Mouse (Mus musculus): Measurements from ENCODE around the gene Togaram2. TPM values are rescaled to one million over a fixed set of nuclear protein-coding genes. Genes with fewer than 3 reads are reported as not detected.

Gene Togaram2
- polyA plus RNA-seq, 1 experiment from 2014 or later = 1.9 TPM

- WGBS (ENCODE audit: insufficient replicate concordance) = 42% methylated on average over 3 of the region's 3 CpGs
- H3K27me3 ChIP-seq (ENCODE audit: control insufficient read depth, insufficient read depth, low read length) = no peaks in the 10 kb centered on the region
- H3K9ac ChIP-seq (ENCODE audit: low read depth, low read length) = no peak overlapping the region
- H3K4me2 ChIP-seq = no peak overlapping the region
- ATAC-seq (replicated peaks; ENCODE audit: insufficient number of reproducible peaks, low FRiP score, low TSS enrichment) = peak; percentile 82
- H3K36me3 ChIP-seq (ENCODE audit: control insufficient read depth, insufficient read depth, low read length) = no peaks in the 10 kb centered on the region
- peak overlapping the region; percentile 95 for H3K27ac ChIP-seq (ENCODE audit: low read depth, low read length)
- no peaks in the 10 kb centered on the region for H3K9me3 ChIP-seq (replicated peaks; ENCODE audit: control insufficient read depth, low read length)
- H3K4me3 ChIP-seq (ENCODE audit: low read depth, low read length) = no peak overlapping the region
- peaks cover 16% of the 10 kb centered on the region for H3K4me1 ChIP-seq (ENCODE audit: control insufficient read depth, insufficient read depth, low read length)
Observed at GRCm38 (mm10) chr17:71721019-71721418, 48.0 kb downstream of the Togaram2 start.

- WGBS (ENCODE audit: insufficient replicate concordance) = 60% methylated on average over 2 of the region's 2 CpGs
- ATAC-seq (replicated peaks; ENCODE audit: insufficient number of reproducible peaks, low FRiP score, low TSS enrichment) = no peak
- no peak overlapping the region for H3K4me2 ChIP-seq
Observed at GRCm38 (mm10) chr17:71730655-71731054, 57.6 kb downstream of the Togaram2 start.

GRCm38 (mm10) chr17:71736442-71736841 is 63.4 kb downstream of the Togaram2 start:
- Histone ChIP-seq H3K4me1 (ENCODE audit: control insufficient read depth, insufficient read depth, low read length) (peaks cover 11% of the 10 kb centered on the region), H3K9me3 (replicated peaks; ENCODE audit: control insufficient read depth, low read length) (no peaks in the 10 kb centered on the region), H3K27me3 (ENCODE audit: control insufficient read depth, insufficient read depth, low read length) (no peaks in the 10 kb centered on the region), H3K36me3 (ENCODE audit: control insufficient read depth, insufficient read depth, low read length) (no peaks in the 10 kb centered on the region), H3K27ac (ENCODE audit: low read depth, low read length) (no peak overlapping the region), H3K4me3 (ENCODE audit: low read depth, low read length) (no peak overlapping the region), H3K9ac (ENCODE audit: low read depth, low read length) (no peak overlapping the region), H3K4me2 (no peak overlapping the region)
- WGBS (ENCODE audit: insufficient replicate concordance) = 63% methylated on average over 3 of the region's 3 CpGs
- no peak for ATAC-seq (replicated peaks; ENCODE audit: insufficient number of reproducible peaks, low FRiP score, low TSS enrichment)

More at GRCm38 (mm10) chr17:71730655-71731054, 57.6 kb downstream of the Togaram2 start:
- Histone ChIP-seq H3K27me3 (ENCODE audit: control insufficient read depth, insufficient read depth, low read length) (no peaks in the 10 kb centered on the region), H3K27ac (ENCODE audit: low read depth, low read length) (no peak overlapping the region), H3K4me3 (ENCODE audit: low read depth, low read length) (no peak overlapping the region), H3K36me3 (ENCODE audit: control insufficient read depth, insufficient read depth, low read length) (no peaks in the 10 kb centered on the region), H3K9me3 (replicated peaks; ENCODE audit: control insufficient read depth, low read length) (no peaks in the 10 kb centered on the region), H3K9ac (ENCODE audit: low read depth, low read length) (no peak overlapping the region), H3K4me1 (ENCODE audit: control insufficient read depth, insufficient read depth, low read length) (peaks cover 3% of the 10 kb centered on the region)

DNA sequence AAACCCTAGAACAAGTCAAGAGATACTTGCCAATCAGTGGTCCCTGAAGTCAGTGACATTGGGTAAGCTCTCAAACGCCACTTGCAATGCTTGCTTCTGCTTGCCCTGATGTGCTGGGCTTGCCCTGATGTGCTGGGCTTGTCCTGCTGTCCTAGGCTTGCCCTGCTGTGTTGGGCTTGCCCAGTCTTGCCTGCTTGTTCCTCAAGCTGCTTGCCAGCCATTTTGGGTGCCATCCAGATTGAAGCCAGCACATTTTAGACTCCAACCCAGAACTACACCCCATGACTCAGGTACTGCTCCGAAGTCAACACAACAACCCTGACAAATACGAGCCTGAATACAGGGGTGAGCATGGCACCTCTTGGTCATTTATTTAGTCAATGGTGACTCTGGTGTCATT is 69.1 kb downstream of the Togaram2 start:
- 88% methylated on average over 3 of the region's 3 CpGs for WGBS (ENCODE audit: insufficient replicate concordance)
- ATAC-seq (replicated peaks; ENCODE audit: insufficient number of reproducible peaks, low FRiP score, low TSS enrichment) = no peak
- H3K4me2 ChIP-seq = no peak overlapping the region

GRCm38 (mm10) chr17:71742935-71743334 is 69.9 kb downstream of the Togaram2 start:
- ATAC-seq (replicated peaks; ENCODE audit: insufficient number of reproducible peaks, low FRiP score, low TSS enrichment) = no peak
- H3K36me3 ChIP-seq (ENCODE audit: control insufficient read depth, insufficient read depth, low read length) = no peaks in the 10 kb centered on the region

More for the DNA sequence above, 69.1 kb downstream of the Togaram2 start:
- H3K36me3 ChIP-seq (ENCODE audit: control insufficient read depth, insufficient read depth, low read length) = no peaks in the 10 kb centered on the region
- H3K27me3 ChIP-seq (ENCODE audit: control insufficient read depth, insufficient read depth, low read length) = no peaks in the 10 kb centered on the region
- no peaks in the 10 kb centered on the region; the same call in 1 of the 2 replicates for H3K4me1 ChIP-seq (ENCODE audit: control insufficient read depth, insufficient read depth, low read length)
- H3K9me3 ChIP-seq (replicated peaks; ENCODE audit: control insufficient read depth, low read length) = no peaks in the 10 kb centered on the region
- H3K27ac ChIP-seq (ENCODE audit: low read depth, low read length) = no peak overlapping the region
- H3K9ac ChIP-seq (ENCODE audit: low read depth, low read length) = no peak overlapping the region
- no peak overlapping the region for H3K4me3 ChIP-seq (ENCODE audit: low read depth, low read length)

DNA sequence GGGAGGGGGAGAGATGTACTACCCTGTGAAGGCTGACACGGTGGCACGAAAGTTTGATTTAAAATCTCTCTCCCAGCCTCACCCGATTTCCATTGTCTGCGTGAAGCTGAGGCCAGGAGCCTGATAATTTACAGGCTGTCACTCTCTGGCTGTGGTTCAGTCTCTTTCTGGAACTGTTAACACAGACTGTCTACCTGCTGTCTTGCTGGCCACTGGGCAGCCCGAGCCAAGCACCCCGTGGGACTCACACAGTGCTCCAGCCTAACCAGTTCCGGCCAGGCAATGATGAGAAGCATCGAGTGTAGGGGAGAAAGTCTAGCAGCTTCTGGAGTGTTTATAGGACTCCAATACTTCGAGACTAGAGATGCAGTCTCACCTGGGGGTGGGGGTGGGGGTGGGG is 73.1 kb downstream of the Togaram2 start:
- Histone ChIP-seq H3K4me3 (ENCODE audit: low read depth, low read length) (no peak overlapping the region), H3K4me2 (no peak overlapping the region), H3K4me1 (ENCODE audit: control insufficient read depth, insufficient read depth, low read length) (no peaks in the 10 kb centered on the region; the same call in 1 of the 2 replicates), H3K9ac (ENCODE audit: low read depth, low read length) (no peak overlapping the region), H3K36me3 (ENCODE audit: control insufficient read depth, insufficient read depth, low read length) (no peaks in the 10 kb centered on the region), H3K9me3 (replicated peaks; ENCODE audit: control insufficient read depth, low read length) (no peaks in the 10 kb centered on the region), H3K27me3 (ENCODE audit: control insufficient read depth, insufficient read depth, low read length) (no peaks in the 10 kb centered on the region), H3K27ac (ENCODE audit: low read depth, low read length) (no peak overlapping the region)
- no peak for ATAC-seq (replicated peaks; ENCODE audit: insufficient number of reproducible peaks, low FRiP score, low TSS enrichment)
- WGBS (ENCODE audit: insufficient replicate concordance) = 85% methylated on average over 9 of the region's 9 CpGs

More at GRCm38 (mm10) chr17:71742935-71743334, 69.9 kb downstream of the Togaram2 start:
- Histone ChIP-seq H3K27me3 (ENCODE audit: control insufficient read depth, insufficient read depth, low read length) (no peaks in the 10 kb centered on the region), H3K4me2 (no peak overlapping the region), H3K4me1 (ENCODE audit: control insufficient read depth, insufficient read depth, low read length) (no peaks in the 10 kb centered on the region; the same call in 1 of the 2 replicates), H3K9ac (ENCODE audit: low read depth, low read length) (no peak overlapping the region), H3K27ac (ENCODE audit: low read depth, low read length) (no peak overlapping the region), H3K9me3 (replicated peaks; ENCODE audit: control insufficient read depth, low read length) (no peaks in the 10 kb centered on the region), H3K4me3 (ENCODE audit: low read depth, low read length) (no peak overlapping the region)
- 41% methylated on average over 5 of the region's 5 CpGs for WGBS (ENCODE audit: insufficient replicate concordance)

GRCm38 (mm10) chr17:71747561-71747960 is 74.5 kb downstream of the Togaram2 start:
- Histone ChIP-seq H3K36me3 (ENCODE audit: control insufficient read depth, insufficient read depth, low read length) (no peaks in the 10 kb centered on the region), H3K4me2 (no peak overlapping the region), H3K27ac (ENCODE audit: low read depth, low read length) (no peak overlapping the region), H3K9me3 (replicated peaks; ENCODE audit: control insufficient read depth, low read length) (no peaks in the 10 kb centered on the region), H3K27me3 (ENCODE audit: control insufficient read depth, insufficient read depth, low read length) (no peaks in the 10 kb centered on the region), H3K9ac (ENCODE audit: low read depth, low read length) (no peak overlapping the region), H3K4me1 (ENCODE audit: control insufficient read depth, insufficient read depth, low read length) (no peaks in the 10 kb centered on the region; the same call in 1 of the 2 replicates), H3K4me3 (ENCODE audit: low read depth, low read length) (no peak overlapping the region)
- WGBS (ENCODE audit: insufficient replicate concordance) = 77% methylated on average over 8 of the region's 8 CpGs
- ATAC-seq (replicated peaks; ENCODE audit: insufficient number of reproducible peaks, low FRiP score, low TSS enrichment) = no peak

- no peak for ATAC-seq (replicated peaks; ENCODE audit: insufficient number of reproducible peaks, low FRiP score, low TSS enrichment)
- WGBS (ENCODE audit: insufficient replicate concordance) = 80% methylated on average over 9 of the region's 9 CpGs
- H3K4me1 ChIP-seq (ENCODE audit: control insufficient read depth, insufficient read depth, low read length) = no peaks in the 10 kb centered on the region
- H3K4me2 ChIP-seq = no peak overlapping the region
- H3K27ac ChIP-seq (ENCODE audit: low read depth, low read length) = no peak overlapping the region
- H3K9ac ChIP-seq (ENCODE audit: low read depth, low read length) = no peak overlapping the region
- no peaks in the 10 kb centered on the region for H3K36me3 ChIP-seq (ENCODE audit: control insufficient read depth, insufficient read depth, low read length)
- H3K4me3 ChIP-seq (ENCODE audit: low read depth, low read length) = no peak overlapping the region
- H3K9me3 ChIP-seq (replicated peaks; ENCODE audit: control insufficient read depth, low read length) = no peaks in the 10 kb centered on the region
- H3K27me3 ChIP-seq (ENCODE audit: control insufficient read depth, insufficient read depth, low read length) = no peaks in the 10 kb centered on the region
Observed at GRCm38 (mm10) chr17:71749616-71750168, 76.6 kb downstream of the Togaram2 start.

DNA sequence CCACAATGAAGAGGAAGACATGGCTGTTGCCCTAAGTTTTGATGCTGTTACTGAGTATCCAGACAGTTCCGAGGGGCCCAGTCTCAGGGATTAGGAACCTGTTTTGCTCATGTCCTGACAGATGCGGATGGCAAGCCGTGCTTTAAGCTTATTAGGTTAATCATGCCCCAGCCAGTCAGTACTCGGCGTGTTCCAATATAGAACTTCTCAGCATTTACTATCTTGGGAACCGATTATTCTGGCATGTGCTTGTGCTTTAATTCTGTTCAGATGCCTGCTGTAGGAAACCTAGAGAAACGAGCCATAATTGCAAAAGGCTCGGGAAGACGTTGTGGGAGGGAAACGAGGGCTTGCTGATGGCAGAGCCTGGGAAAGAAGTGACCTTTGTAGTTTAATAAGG is 79.8 kb downstream of the Togaram2 start, which contains the start of gene Pcare:
Pcare (minus strand) TSS at position 64 of the 400 bp plus-strand sequence.
- Histone ChIP-seq H3K36me3 (ENCODE audit: control insufficient read depth, insufficient read depth, low read length) (no peaks in the 10 kb centered on the region), H3K27ac (ENCODE audit: low read depth, low read length) (no peak within 1 kb of the TSS), H3K4me3 (ENCODE audit: low read depth, low read length) (no peak within 1 kb of the TSS), H3K4me2 (no peak within 1 kb of the TSS), H3K9me3 (replicated peaks; ENCODE audit: control insufficient read depth, low read length) (no peaks in the 10 kb centered on the region), H3K4me1 (ENCODE audit: control insufficient read depth, insufficient read depth, low read length) (no peaks in the 10 kb centered on the region), H3K27me3 (ENCODE audit: control insufficient read depth, insufficient read depth, low read length) (no peaks in the 10 kb centered on the region), H3K9ac (ENCODE audit: low read depth, low read length) (no peak within 1 kb of the TSS)
- no peak for ATAC-seq (replicated peaks; ENCODE audit: insufficient number of reproducible peaks, low FRiP score, low TSS enrichment)
- WGBS (ENCODE audit: insufficient replicate concordance) = 76% methylated on average over 10 of the region's 10 CpGs
